Mouse (Mus musculus) stomach, postnatal 0 days (tissue): ENCODE results near the gene Fam173a. TPM values are rescaled to one million over a fixed set of nuclear protein-coding genes. Genes with fewer than 3 reads are reported as not detected.
A peak's percentile ranks its signal among the peaks of the same experiment; 100 is the strongest.

Experiments used
- ATAC-seq: fragments of 200-750 bp; cut with Nextera tagmentation; 2 replicates; pipeline ENCODE4 v1.8.0; 2017; ENCODE audit not compliant: low FRiP score, low TSS enrichment
- DNase-seq: peaks from one replicate; pipeline ENCODE4 v3.0.0-alpha.2; 2016; ENCODE audit warnings: low spot score
- H3K27ac ChIP-seq: fragments of 300-500 bp; sonication (generic); replicated peaks from 2 replicates; pipeline ENCODE4 v1.5.1; 2014; ENCODE audit warnings: mild to moderate bottlenecking, control low read depth
- H3K27me3 ChIP-seq: fragments of 300-500 bp; sonication (generic); 2 replicates; pipeline ENCODE4 v1.6.1; 2014; ENCODE audit warnings: low read length; ENCODE audit not compliant: control insufficient read depth, insufficient read depth
- H3K36me3 ChIP-seq: fragments of 300-500 bp; sonication (generic); 2 replicates; pipeline ENCODE4 v1.6.1; 2014; ENCODE audit warnings: low read length, mixed read lengths; ENCODE audit not compliant: control insufficient read depth, insufficient read depth
- H3K4me1 ChIP-seq: fragments of 300-500 bp; sonication (generic); replicated peaks from 2 replicates; pipeline ENCODE4 v1.6.1; 2014; ENCODE audit warnings: antibody characterized with exemption; ENCODE audit not compliant: control insufficient read depth, insufficient read depth
- H3K4me2 ChIP-seq: fragments of 300-500 bp; sonication (generic); replicated peaks from 2 replicates; pipeline ENCODE4 v1.6.1; 2014; ENCODE audit warnings: low read depth, mild to moderate bottlenecking, control low read depth, moderate library complexity
- H3K4me3 ChIP-seq: fragments of 300-500 bp; sonication (generic); 2 replicates; pipeline ENCODE4 v1.5.1; 2014; ENCODE audit warnings: low read depth, low read length, control low read depth
- H3K9ac ChIP-seq: fragments of 300-500 bp; sonication (generic); 2 replicates; pipeline ENCODE4 v1.6.1; 2014; ENCODE audit warnings: mild to moderate bottlenecking, low read length, control low read depth, mixed read lengths
- H3K9me3 ChIP-seq: fragments of 300-500 bp; sonication (generic); 2 replicates; pipeline ENCODE4 v1.6.1; 2016; ENCODE audit warnings: low read length; ENCODE audit not compliant: control insufficient read depth
- CTCF ChIP-seq: IDR thresholded peaks from 2 replicates; pipeline ENCODE4 v1.5.1; 2016; ENCODE audit warnings: antibody characterized with exemption, low read depth, mild to moderate bottlenecking, moderate library complexity
- EP300 ChIP-seq: optimal IDR thresholded peaks from 2 replicates; pipeline ENCODE3; 2016; ENCODE audit warnings: antibody characterized with exemption
- WGBS: fragments of 180-500 bp; shearing (Covaris S2); extraction: QIAGEN DNeasy Blood & Tissue Kit; methylation state at CpG from one replicate; pipeline ENCODE4 v1.1.7; 2014; 5-methylcytosine and 5-hydroxymethylcytosine counted together
- polyA plus RNA-seq: library from polyadenylated mRNA; unstranded; fragments of >200 nt; fragmentation: Nextera tagmentation; extraction: Ambion mirVana; gene quantifications from 2 replicates; pipeline ENCODE4 v1.2.1, GENCODE M21; 2015

Gene Fam173a
- polyA plus RNA-seq, 1 experiment from 2014 or later, result 91.0 TPM

GRCm38 (mm10) chr17:25791843-25792527, 716 bp downstream of the Fam173a start:
- under 1% methylated on average over 45 of the region's 45 CpGs for WGBS
- peak; percentile 85 for DNase-seq
- peak overlapping the region; percentile 93 for H3K27ac ChIP-seq
- peak overlapping the region; percentile 76 for H3K9ac ChIP-seq
- H3K36me3 ChIP-seq, result peaks cover 9% of the 10 kb centered on the region; the same call in 1 of the 2 replicates
- no peaks in the 10 kb centered on the region for H3K27me3 ChIP-seq
- peak; percentile 78 for ATAC-seq
- peak overlapping the region; percentile 79 for H3K4me3 ChIP-seq
- H3K4me1 ChIP-seq, result peaks cover 3% of the 10 kb centered on the region; the same call in 1 of the 2 replicates
- no peaks in the 10 kb centered on the region for H3K9me3 ChIP-seq
- TF ChIP-seq CTCF, result no peak
- TF ChIP-seq EP300, result no peak
- H3K4me2 ChIP-seq, result peak overlapping the region; percentile 87

GRCm38 (mm10) chr17:25791320-25791842, 1.3 kb downstream of the Fam173a start:
- no peaks in the 10 kb centered on the region for H3K27me3 ChIP-seq
- 20% methylated on average over 19 of the region's 19 CpGs for WGBS
- peak overlapping the region; percentile 87 for H3K4me2 ChIP-seq
- H3K9ac ChIP-seq, result peak overlapping the region; percentile 76
- TF ChIP-seq EP300, result no peak
- no peak for TF ChIP-seq CTCF
- H3K4me3 ChIP-seq, result peak overlapping the region; percentile 79
- DNase-seq, result no peak
- H3K4me1 ChIP-seq, result peaks cover 3% of the 10 kb centered on the region; the same call in 1 of the 2 replicates
- H3K27ac ChIP-seq, result peak overlapping the region; percentile 93
- H3K9me3 ChIP-seq, result no peaks in the 10 kb centered on the region
- peaks cover 9% of the 10 kb centered on the region; the same call in 1 of the 2 replicates for H3K36me3 ChIP-seq
- no peak for ATAC-seq

- H3K4me3 ChIP-seq, result no peak overlapping the region
Observed at GRCm38 (mm10) chr17:25786781-25787504, 5.8 kb downstream of the Fam173a start.

GRCm38 (mm10) chr17:25786280-25786679, 6.4 kb downstream of the Fam173a start, which contains the start of gene Ccdc78:
Gene Ccdc78 (plus strand): TSS chr17:25786580.
- no peak for ATAC-seq
- Histone ChIP-seq H3K4me3 (peak within 1 kb of the TSS; percentile 69), H3K9me3 (no peaks in the 10 kb centered on the region), H3K4me2 (peak within 1 kb of the TSS; percentile 77), H3K36me3 (peaks cover 14% of the 10 kb centered on the region; the same call in 1 of the 2 replicates), H3K4me1 (peaks cover 5% of the 10 kb centered on the region), H3K27ac (peak within 1 kb of the TSS; percentile 45), H3K27me3 (no peaks in the 10 kb centered on the region), H3K9ac (peak within 1 kb of the TSS; percentile 61; the same call in 1 of the 2 replicates)
- no peak for DNase-seq
- WGBS, result 74% methylated on average over 3 of the region's 3 CpGs
- TF ChIP-seq EP300 (no peak), CTCF (no peak)

More at GRCm38 (mm10) chr17:25786781-25787504, 5.8 kb downstream of the Fam173a start:
- peaks cover 8% of the 10 kb centered on the region for H3K4me1 ChIP-seq
- H3K9me3 ChIP-seq, result no peaks in the 10 kb centered on the region
- H3K4me2 ChIP-seq, result no peak overlapping the region
- peaks cover 14% of the 10 kb centered on the region; the same call in 1 of the 2 replicates for H3K36me3 ChIP-seq
- WGBS, result 91% methylated on average over 9 of the region's 9 CpGs
- H3K27me3 ChIP-seq, result no peaks in the 10 kb centered on the region
- ATAC-seq (no peak), DNase-seq (no peak)
- TF ChIP-seq EP300 (no peak), CTCF (no peak)
- H3K9ac ChIP-seq, result no peak overlapping the region
- H3K27ac ChIP-seq, result no peak overlapping the region

- ATAC-seq, result peak; percentile 82
- H3K9ac ChIP-seq, result peak within 1 kb of the TSS; percentile 61
- WGBS, result under 1% methylated on average over 23 of the region's 23 CpGs
- peak within 1 kb of the TSS; percentile 77 for H3K4me2 ChIP-seq
- TF ChIP-seq CTCF (peak; percentile 29), EP300 (no peak)
- no peaks in the 10 kb centered on the region for H3K27me3 ChIP-seq
- H3K9me3 ChIP-seq, result no peaks in the 10 kb centered on the region
- H3K4me3 ChIP-seq, result peak within 1 kb of the TSS; percentile 69
- H3K4me1 ChIP-seq, result peaks cover 5% of the 10 kb centered on the region
- H3K27ac ChIP-seq, result peak within 1 kb of the TSS; percentile 45
- DNase-seq, result peak; percentile 95
- peaks cover 10% of the 10 kb centered on the region; the same call in 1 of the 2 replicates for H3K36me3 ChIP-seq
Observed at GRCm38 (mm10) chr17:25785281-25785745, 7.4 kb downstream of the Fam173a start, which contains the start of gene Haghl. Gene Haghl (minus strand): TSS chr17:25785673.
